8 mouse cellular contexts compared by ENCODE assay signal in the genomic region with DNA sequence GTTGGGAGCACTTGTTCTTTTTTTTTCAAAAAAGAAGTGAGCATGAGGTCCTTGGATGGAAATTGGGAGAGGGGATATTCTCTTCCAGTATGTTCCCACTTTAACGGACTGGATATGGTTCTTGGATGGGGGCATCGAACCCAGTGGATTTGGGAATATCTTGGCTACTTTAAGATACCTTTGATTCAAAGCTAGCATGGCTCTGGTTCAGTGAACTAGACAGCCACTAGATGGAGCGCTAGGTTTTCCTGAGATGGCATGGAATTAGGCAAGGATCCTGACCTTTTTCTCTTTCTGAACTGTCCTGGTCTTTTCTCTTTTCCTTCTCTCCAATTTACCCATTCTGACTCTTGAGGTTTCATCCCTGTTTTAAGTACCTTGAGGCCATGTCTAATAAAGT. TPM values are rescaled to one million over a fixed set of nuclear protein-coding genes. Genes with fewer than 3 reads are reported as not detected.
A peak's percentile ranks its signal among the peaks of the same experiment; 100 is the strongest.
DNase-seq lines count a peak whose midpoint lies in the region; ATAC-seq lines count a peak whose summit lies in the region.

No protein-coding gene starts in this region.

- intact Hi-C loops in left cerebral cortex, postnatal 36 days (cut with DNase I), result loop anchor here (5.0 kb wide), 1 partner anchor 424 kb away; the partner anchor contains the start of gene Rtn4
- intact Hi-C loops in left cerebral cortex, postnatal 25 days (cut with DNase I), result loop anchor here (5.0 kb wide), 4 partner anchors 84 to 259 kb away; partner anchors contain the start of genes Ccdc88a and Mtif2

- DNase-seq in left cerebral cortex, adult 11 months (ENCODE audit: low spot score), result peak; percentile 34
- no peak for DNase-seq in left cerebral cortex, postnatal 36 days (ENCODE audit: low spot score in 2 of 2)
- DNase-seq in Muller cell, postnatal 12 days (ENCODE audit: inconsistent ontology term), result peak; percentile 36
- DNase-seq in heart, postnatal 4 days, result peak; percentile 61
- peak; percentile 50 to 56 for DNase-seq in left cerebral cortex, postnatal 25 days (ENCODE audit: low spot score in 2 of 2)
- DNase-seq in naive thymus-derived CD4-positive, alpha-beta T cell, adult 2 months (ENCODE audit: low read depth), result peak; percentile 8
- DNase-seq in c-Kit-positive CD71-positive TER-119-positive erythroid progenitor cells, embryonic 14.5 days (ENCODE audit: low spot score), result no peak

- peak; percentile 84 for ATAC-seq in common myeloid progenitor, adult 5-6 weeks (replicated peaks; ENCODE audit: low read depth, poor library complexity, severe bottlenecking)

RNA-seq across cellular contexts. Expression of gene Cfap36, which starts 20.6 kb away (rescaled TPM):
- total RNA-seq in left cerebral cortex, postnatal 36 days (2021), result 100 to 1,000 TPM; 118 to 126 TPM
- 55.0 and 58.5 TPM in 2 replicates for total RNA-seq in common myeloid progenitor, adult 5-6 weeks (2017)
- total RNA-seq in heart, postnatal 4 days (2021), result 10 to 100 TPM; 23.7 to 25.8 TPM
- total RNA-seq in left cerebral cortex, postnatal 25 days (2021), result 100 to 1,000 TPM; 124 to 128 TPM

Comparison
In these comparisons a context has a peak if more than half of its experiments do, and no peak if none do; other contexts are left out.
1. DNase-seq: peak in left cerebral cortex, adult 11 months (single experiment), Muller cell, postnatal 12 days (single experiment), heart, postnatal 4 days (single experiment), left cerebral cortex, postnatal 25 days (2 of 2) and naive thymus-derived CD4-positive, alpha-beta T cell, adult 2 months (single experiment); none in left cerebral cortex, postnatal 36 days (0 of 2) and c-Kit-positive CD71-positive TER-119-positive erythroid progenitor cells, embryonic 14.5 days (single experiment).